Comparison of ENCODE assay signal across 10 mouse cellular contexts in the genomic region with DNA sequence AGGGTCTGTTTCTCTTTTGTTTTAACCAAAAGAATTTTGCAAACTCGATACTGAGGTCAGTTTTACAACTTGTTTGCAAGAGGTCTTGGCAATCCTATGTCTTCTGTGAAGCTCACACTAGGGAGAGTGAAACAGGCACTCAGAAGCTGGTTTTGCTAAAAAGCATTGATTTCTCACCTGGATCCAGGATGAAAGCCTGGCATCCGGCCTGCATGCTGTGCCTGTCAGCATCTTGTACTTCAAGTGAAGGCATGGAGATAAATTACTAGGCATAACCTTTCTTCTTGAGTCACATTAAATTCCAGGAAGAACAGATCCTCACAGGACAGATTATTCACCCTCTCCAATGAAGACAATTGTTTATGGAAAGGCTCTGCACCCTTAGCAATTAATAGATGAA.
"Had no signal": no experiment of that assay in that cellular context is flagged by ENCODE, and none has a peak within 500 bp of the region (broad histone marks: within the 10 kb centered on the region; RNA-seq: fewer than 3 reads in every experiment).

No protein-coding gene starts in this region.

- DNase-seq: kidney, adult 8-10 months; kidney, postnatal 25 days; liver; liver, embryonic 13.5 days; liver, postnatal 0 days; lung, postnatal 14 days; right cerebral cortex, adult 18-20 months; spleen, adult 18-20 months; thymus, adult 18-20 months; thymus, postnatal 25 days had no signal
